Mouse (Mus musculus) heart, adult 2 months (tissue): ENCODE measurements around the gene Prmt2. TPM values are rescaled to one million over a fixed set of nuclear protein-coding genes. Genes with fewer than 3 reads are reported as not detected.
A peak's percentile ranks its signal among the peaks of the same experiment; 100 is the strongest.

ENCODE experiments used
- DNase-seq, 2 experiments: peaks; one replicate each; pipeline ENCODE4 v3.0.0; 2021
- H3K27ac ChIP-seq: fragments of 200-600 bp; 2 replicates; pipeline ENCODE4 v1.8.1; 2022
- H3K27me3 ChIP-seq: fragments of 200-500 bp; 2 replicates; pipeline ENCODE4 v1.6.1; 2012; ENCODE audit warnings: mild to moderate bottlenecking, low read length, inconsistent platforms, mixed read lengths; ENCODE audit not compliant: control insufficient read depth, insufficient read depth
- H3K36me3 ChIP-seq: fragments of 200-500 bp; 2 replicates; pipeline ENCODE4 v1.6.1; 2012; ENCODE audit warnings: low read length, inconsistent platforms; ENCODE audit not compliant: control insufficient read depth, insufficient read depth
- H3K4me1 ChIP-seq: fragments of 200-500 bp; 2 replicates; pipeline ENCODE4 v1.6.1; 2011; ENCODE audit warnings: low read length; ENCODE audit not compliant: control insufficient read depth, insufficient read depth
- H3K4me3 ChIP-seq: fragments of 200-600 bp; 2 replicates; pipeline ENCODE4 v1.8.1; 2022
- H3K79me2 ChIP-seq: fragments of 200-500 bp; replicated peaks from 2 replicates; pipeline ENCODE4 v1.6.1; 2012; ENCODE audit warnings: mild to moderate bottlenecking, inconsistent platforms, low read length, moderate library complexity, mixed read lengths; ENCODE audit not compliant: control insufficient read depth, insufficient read depth
- H3K9ac ChIP-seq: fragments of 200-500 bp; 2 replicates; pipeline ENCODE4 v1.6.1; 2012; ENCODE audit warnings: low read depth, mild to moderate bottlenecking, control low read depth, inconsistent platforms, low read length, mixed read lengths
- CTCF ChIP-seq: fragments of 200-600 bp; IDR thresholded peaks from 2 replicates; pipeline ENCODE4 v1.8.1; 2022; ENCODE audit warnings: antibody characterized with exemption, mild to moderate bottlenecking, moderate library complexity
- EP300 ChIP-seq: fragments of 200-500 bp; IDR thresholded peaks from 2 replicates; pipeline ENCODE4 v1.6.1; 2011; ENCODE audit warnings: low read depth, low read length, control low read depth; ENCODE audit not compliant: insufficient read depth
- POLR2A ChIP-seq: fragments of 200-500 bp; IDR thresholded peaks from 2 replicates; pipeline ENCODE4 v1.6.1; 2011; ENCODE audit warnings: mild to moderate bottlenecking, low read depth, low read length, control low read depth; ENCODE audit not compliant: insufficient read depth
- WGBS: fragments of 180-500 bp; shearing (Covaris S2); methylation state at CpG from one replicate; pipeline ENCODE4 v1.1.7; 2018; 5-methylcytosine and 5-hydroxymethylcytosine counted together
- intact Hi-C: fragments of 180-260 bp; cut with DNase I; formaldehyde crosslinking; loops from one replicate; pipeline ENCODE4 v1.15.1; 2025
- polyA plus RNA-seq: library from polyadenylated mRNA; depleted of rRNA; stranded (reverse); fragments of >200 nt; gene quantifications from 2 replicates; pipeline ENCODE4 v1.2.3, GENCODE M21; 2012
- total RNA-seq, 2 experiments: library from RNA; stranded (reverse); gene quantifications; 2 replicates each; pipeline ENCODE4 v1.2.3; 2021

The Prmt2 gene
- total and polyA plus RNA-seq, 3 experiments = 7.9 to 23.0 (median 11.1) TPM

GRCm38 (mm10) chr10:76261447-76261846, 23.8 kb upstream of the Prmt2 start:
- no peak for DNase-seq
- Histone ChIP-seq H3K9ac (no peak overlapping the region), H3K36me3 (no peaks in the 10 kb centered on the region), H3K27me3 (no peaks in the 10 kb centered on the region), H3K27ac (no peak overlapping the region), H3K4me1 (peaks cover 7% of the 10 kb centered on the region), H3K79me2 (no peaks in the 10 kb centered on the region), H3K4me3 (no peak overlapping the region)
- TF ChIP-seq CTCF = no peak
- TF ChIP-seq EP300 = no peak
- TF ChIP-seq POLR2A = no peak
- WGBS = 80% methylated on average over 3 of the region's 3 CpGs
- intact Hi-C loops = loop anchor here (2.0 kb wide), 1 partner anchor 25 kb away; the partner anchor contains the start of gene Prmt2

- Histone ChIP-seq H3K27me3 (no peaks in the 10 kb centered on the region), H3K4me1 (peaks cover 7% of the 10 kb centered on the region), H3K79me2 (no peaks in the 10 kb centered on the region), H3K36me3 (no peaks in the 10 kb centered on the region), H3K4me3 (no peak overlapping the region), H3K27ac (no peak overlapping the region), H3K9ac (no peak overlapping the region)
- DNase-seq = no peak
- 58% methylated on average over 11 of the region's 11 CpGs for WGBS
- TF ChIP-seq CTCF (peak; percentile 58), POLR2A (no peak)
- intact Hi-C loops = loop anchor here (2.0 kb wide), 1 partner anchor 24 kb away; the partner anchor contains the start of gene Prmt2
Observed at GRCm38 (mm10) chr10:76260358-76261059, 22.8 kb upstream of the Prmt2 start.

- H3K27ac ChIP-seq = no peak overlapping the region
- no peaks in the 10 kb centered on the region for H3K27me3 ChIP-seq
- no peak for DNase-seq
- H3K4me3 ChIP-seq = no peak overlapping the region
- no peaks in the 10 kb centered on the region for H3K36me3 ChIP-seq
- WGBS = 59% methylated on average over 18 of the region's 18 CpGs
- intact Hi-C loops = loop anchor here (2.0 kb wide), 1 partner anchor 23 kb away; the partner anchor contains the start of gene Prmt2
- TF ChIP-seq POLR2A = no peak
- TF ChIP-seq CTCF = no peak
- H3K79me2 ChIP-seq = no peaks in the 10 kb centered on the region
- H3K9ac ChIP-seq = no peak overlapping the region
- H3K4me1 ChIP-seq = peaks cover 7% of the 10 kb centered on the region
Observed at GRCm38 (mm10) chr10:76259566-76260232, 22.0 kb upstream of the Prmt2 start.

GRCm38 (mm10) chr10:76257719-76258390, 20.2 kb upstream of the Prmt2 start:
- Histone ChIP-seq H3K4me3 (no peak overlapping the region), H3K4me1 (peaks cover 7% of the 10 kb centered on the region), H3K27me3 (no peaks in the 10 kb centered on the region), H3K9ac (peak overlapping the region; percentile 69), H3K27ac (peak overlapping the region; percentile 89), H3K36me3 (no peaks in the 10 kb centered on the region), H3K79me2 (no peaks in the 10 kb centered on the region)
- intact Hi-C loops = no loop called here
- peak; percentile 74 to 87 for DNase-seq
- 27% methylated on average over 12 of the region's 12 CpGs for WGBS
- TF ChIP-seq CTCF (no peak), POLR2A (0 out of 2 replicates have a peak, but pooled peaks have one; percentile 46), EP300 (peak; percentile 46; the same call in 1 of the 2 replicates)

GRCm38 (mm10) chr10:76257231-76257630, 19.6 kb upstream of the Prmt2 start:
- H3K4me1 ChIP-seq = peaks cover 7% of the 10 kb centered on the region
- no peak overlapping the region for H3K9ac ChIP-seq
- H3K4me3 ChIP-seq = no peak overlapping the region
- H3K36me3 ChIP-seq = no peaks in the 10 kb centered on the region
- WGBS = 79% methylated on average over 7 of the region's 7 CpGs
- no peak for TF ChIP-seq CTCF
- TF ChIP-seq POLR2A = no peak
- TF ChIP-seq EP300 = no peak
- no peaks in the 10 kb centered on the region for H3K27me3 ChIP-seq
- peak overlapping the region; percentile 89 for H3K27ac ChIP-seq
- DNase-seq = no peak
- intact Hi-C loops = no loop called here
- H3K79me2 ChIP-seq = no peaks in the 10 kb centered on the region
